Mouse (Mus musculus) ES-Bruce4 (cell line): ENCODE measurements around the gene Neurl1a.

Experiments
- CTCF ChIP-seq: IDR thresholded peaks from one replicate; pipeline ENCODE4 v1.8.1; 2011; ENCODE audit warnings: low read depth, low read length
- EP300 ChIP-seq: IDR thresholded peaks from 2 replicates; pipeline ENCODE4 v1.6.1; 2011; ENCODE audit warnings: low read depth, low read length; ENCODE audit not compliant: insufficient read depth
- POLR2A ChIP-seq: IDR thresholded peaks from one replicate; pipeline ENCODE4 v1.8.1; 2011; ENCODE audit warnings: low read length; ENCODE audit not compliant: insufficient read depth

GRCm38 (mm10) chr19:47188515-47189128, 10.0 kb downstream of the Neurl1a start:
- no peak for TF ChIP-seq EP300
- no peak for TF ChIP-seq POLR2A
- no peak for TF ChIP-seq CTCF
